Mouse (Mus musculus) CH12.LX (cell line): ENCODE data around the gene Gm20661. TPM values are rescaled to one million over a fixed set of nuclear protein-coding genes. Genes with fewer than 3 reads are reported as not detected.

Source experiments
- DNase-seq: peaks from one replicate; pipeline ENCODE4 v3.0.0-alpha.2; 2013; ENCODE audit errors: extremely low read depth
- H3K27ac ChIP-seq: 2 replicates; pipeline ENCODE4 v1.5.1; 2012; ENCODE audit warnings: low read depth, mild to moderate bottlenecking, control low read depth, moderate library complexity; ENCODE audit not compliant: insufficient read depth
- H3K27me3 ChIP-seq: replicated peaks from 2 replicates; pipeline ENCODE3; 2012; ENCODE audit warnings: inconsistent platforms
- H3K36me3 ChIP-seq, 2 experiments: replicated peaks in 1 of 2; 2 replicates each; pipeline versions ENCODE3 to v1.6.1; 2012; ENCODE audit warnings: inconsistent platforms in 1 of 2, low read length in 1 of 2, mild to moderate bottlenecking in 1 of 2, mixed read lengths in 1 of 2, moderate library complexity in 1 of 2; ENCODE audit not compliant: control insufficient read depth in 1 of 2, insufficient read depth in 1 of 2
- H3K4me1 ChIP-seq, 2 experiments: 2 replicates each; pipeline ENCODE4 v1.6.1; 2012; ENCODE audit warnings: inconsistent platforms in 1 of 2, moderate library complexity in 1 of 2; ENCODE audit not compliant: insufficient read depth in 2 of 2, control insufficient read depth in 1 of 2
- H3K4me2 ChIP-seq: 2 replicates; pipeline ENCODE4 v1.6.1; 2012; ENCODE audit warnings: low read depth, mild to moderate bottlenecking, control low read depth; ENCODE audit not compliant: poor library complexity, insufficient read depth, severe bottlenecking
- H3K4me3 ChIP-seq, 3 experiments: fragments of 150-350 bp in 1 of 3; sonication (generic) in 1 of 3; replicated peaks in 1 of 3; 2 replicates each; pipeline versions ENCODE3 to v1.5.1; 2011 to 2012; ENCODE audit warnings: low read depth in 2 of 3, low read length in 2 of 3, mild to moderate bottlenecking in 2 of 3, moderate library complexity in 2 of 3, control low read depth in 1 of 3, improper control_type of control experiment in 1 of 3, inconsistent platforms in 1 of 3, mixed read lengths in 1 of 3; ENCODE audit not compliant: poor library complexity in 1 of 3
- H3K79me2 ChIP-seq: replicated peaks from 2 replicates; pipeline ENCODE4 v1.6.1; 2012; ENCODE audit warnings: mild to moderate bottlenecking, moderate library complexity; ENCODE audit not compliant: control insufficient read depth, poor library complexity, insufficient read depth, severe bottlenecking; ENCODE audit errors: extremely low read depth
- H3K9ac ChIP-seq: 2 replicates; pipeline ENCODE4 v1.6.1; 2012; ENCODE audit warnings: low read depth, mild to moderate bottlenecking, control low read depth, moderate library complexity; ENCODE audit not compliant: insufficient read depth
- H3K9me3 ChIP-seq: replicated peaks from 2 replicates; pipeline ENCODE3; 2012; ENCODE audit warnings: low read length, inconsistent platforms, mixed read lengths
- CHD2 ChIP-seq: IDR thresholded peaks from 2 replicates; pipeline ENCODE4 v1.6.1; 2011; ENCODE audit warnings: low read length, improper control_type of control experiment
- CTCF ChIP-seq, 2 experiments: IDR thresholded peaks in 1 of 2; conservative IDR thresholded peaks in 1 of 2; 2 replicates each; pipeline ENCODE4 v1.5.1; 2011 to 2012; ENCODE audit warnings: low read depth in 2 of 2, low read length in 2 of 2, improper control_type of control experiment in 1 of 2, inconsistent platforms in 1 of 2, mild to moderate bottlenecking in 1 of 2, moderate library complexity in 1 of 2
- ELF1 ChIP-seq: IDR thresholded peaks from 2 replicates; pipeline ENCODE4 v1.6.1; 2014; ENCODE audit warnings: low read depth, mild to moderate bottlenecking, inconsistent platforms, low read length, improper control_type of control experiment
- EP300 ChIP-seq: IDR thresholded peaks from 2 replicates; pipeline ENCODE4 v1.6.1; 2011; ENCODE audit warnings: low read length, improper control_type of control experiment
- HCFC1 ChIP-seq: IDR thresholded peaks from 2 replicates; pipeline ENCODE4 v1.6.1; 2012; ENCODE audit warnings: low read depth, mild to moderate bottlenecking, inconsistent platforms, low read length, improper control_type of control experiment
- IRF4 ChIP-seq: IDR thresholded peaks from 2 replicates; pipeline ENCODE4 v1.6.1; 2014; ENCODE audit warnings: low read depth, mild to moderate bottlenecking, inconsistent platforms, low read length, improper control_type of control experiment
- JUN ChIP-seq: IDR thresholded peaks from 2 replicates; pipeline ENCODE4 v1.6.1; 2011; ENCODE audit warnings: low read depth, mild to moderate bottlenecking, low read length, improper control_type of control experiment, moderate library complexity; ENCODE audit not compliant: insufficient read depth
- MAZ ChIP-seq: IDR thresholded peaks from 2 replicates; pipeline ENCODE4 v1.6.1; 2012; ENCODE audit warnings: low read depth, mild to moderate bottlenecking, inconsistent platforms, low read length, improper control_type of control experiment, moderate library complexity
- MEF2A ChIP-seq: IDR thresholded peaks from 2 replicates; pipeline ENCODE4 v1.6.1; 2014; ENCODE audit warnings: low read depth, mild to moderate bottlenecking, inconsistent platforms, low read length, improper control_type of control experiment, borderline replicate concordance
- NRF1 ChIP-seq: IDR thresholded peaks from 2 replicates; pipeline ENCODE4 v1.6.1; 2014; ENCODE audit warnings: low read depth, mild to moderate bottlenecking, inconsistent platforms, low read length, improper control_type of control experiment, moderate library complexity
- POLR2AphosphoS2 ChIP-seq: IDR thresholded peaks from 2 replicates; pipeline ENCODE4 v1.6.1; 2011; ENCODE audit warnings: low read depth, low read length, improper control_type of control experiment
- RAD21 ChIP-seq: IDR thresholded peaks from 2 replicates; pipeline ENCODE4 v1.6.1; 2011; ENCODE audit warnings: low read depth, mild to moderate bottlenecking, low read length, improper control_type of control experiment, moderate library complexity
- RCOR1 ChIP-seq: conservative IDR thresholded peaks from 2 replicates; pipeline ENCODE4 v1.6.1; 2012; ENCODE audit warnings: low read depth, mild to moderate bottlenecking, inconsistent platforms, low read length, improper control_type of control experiment
- SMC3 ChIP-seq: IDR thresholded peaks from 2 replicates; pipeline ENCODE4 v1.6.1; 2011; ENCODE audit warnings: low read depth, low read length, improper control_type of control experiment
- USF2 ChIP-seq: conservative IDR thresholded peaks from 2 replicates; pipeline ENCODE4 v1.6.1; 2011; ENCODE audit warnings: low read depth, low read length, improper control_type of control experiment
- ZKSCAN1 ChIP-seq: IDR thresholded peaks from 2 replicates; pipeline ENCODE4 v1.6.1; 2012; ENCODE audit warnings: low read depth, inconsistent platforms, low read length, improper control_type of control experiment, borderline replicate concordance
- ZNF384 ChIP-seq: IDR thresholded peaks from 2 replicates; pipeline ENCODE4 v1.6.1; 2012; ENCODE audit warnings: low read depth, low read length, improper control_type of control experiment, inconsistent platforms
- dilution Hi-C: fragments of 300-500 bp; cut with MboI; formaldehyde crosslinking; loops from 2 replicates; pipeline ENCODE4 v1.14.3; 2020; ENCODE audit warnings: low sequenced_read_pairs; ENCODE audit not compliant: extremely low pct_unique_long_range_greater_than_20kb, extremely low pct_ligation_motif_present
- in situ Hi-C: fragments of 300-500 bp; cut with MboI; formaldehyde crosslinking; loops from 3 replicates; pipeline ENCODE4 v1.14.3; 2019; ENCODE audit warnings: low sequenced_read_pairs, low pct_ligation_motif_present, low pct_unique_long_range_greater_than_20kb, mixed read lengths
- polyA plus RNA-seq: library from polyadenylated mRNA; unstranded; fragments of >175 nt; gene quantifications from 2 replicates; pipeline ENCODE4 v1.2.1, GENCODE M21; 2012; ENCODE audit warnings: low read depth; ENCODE audit not compliant: insufficient read length
- total RNA-seq, 2 experiments: library from RNA; depleted of rRNA; stranded (reverse); fragments of 300-350 nt in 1 of 2; fragments of >200 nt in 1 of 2; gene quantifications; 2 replicates each; pipeline ENCODE4 v1.2.3; 2012 to 2014

Gm20661 gene
- total and polyA plus RNA-seq, 3 experiments: 0.29 TPM; not detected in 2

DNA sequence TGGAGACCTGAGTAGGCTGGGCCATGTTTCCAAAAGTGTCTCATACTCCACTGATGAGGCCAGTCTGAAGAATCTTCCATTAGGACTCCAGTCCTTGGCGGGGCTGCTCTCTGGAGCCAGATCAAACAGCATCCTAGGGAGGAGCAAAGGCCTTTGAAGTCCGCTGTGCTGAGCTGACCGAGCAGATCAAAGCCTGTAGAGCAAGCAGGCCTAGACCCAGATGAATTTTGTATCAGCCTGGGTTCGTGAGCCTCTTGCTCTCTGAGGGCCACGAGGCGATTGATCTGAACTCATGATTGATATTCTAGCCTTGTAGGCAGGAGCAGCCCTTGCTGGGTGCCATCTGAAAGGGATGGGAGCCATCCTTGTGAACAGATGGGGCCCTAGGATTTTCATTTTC is 23.0 kb upstream of the Gm20661 start:
- dilution Hi-C loops (no loop called here), in situ Hi-C loops (loop anchor here (5.0 kb wide), 1 partner anchor 37 kb away; the partner anchor contains the start of gene Gm20662)
- H3K9me3 ChIP-seq: no peaks in the 10 kb centered on the region
- H3K36me3 ChIP-seq: peaks cover 61 to 96% of the 10 kb centered on the region in 2 experiments
- no peak for DNase-seq
- no peak overlapping the region for H3K4me2 ChIP-seq
- H3K9ac ChIP-seq: no peak overlapping the region
- no peak overlapping the region for H3K27ac ChIP-seq
- no peak overlapping the region for H3K4me3 ChIP-seq
- no peak for TF ChIP-seq NRF1
- TF ChIP-seq IRF4: no peak
- TF ChIP-seq MEF2A: no peak
- no peak for TF ChIP-seq JUN
- H3K27me3 ChIP-seq: no peaks in the 10 kb centered on the region
- no peaks in the 10 kb centered on the region for H3K79me2 ChIP-seq
- H3K4me1 ChIP-seq: peaks cover 3 to 25% of the 10 kb centered on the region in 2 experiments

DNA sequence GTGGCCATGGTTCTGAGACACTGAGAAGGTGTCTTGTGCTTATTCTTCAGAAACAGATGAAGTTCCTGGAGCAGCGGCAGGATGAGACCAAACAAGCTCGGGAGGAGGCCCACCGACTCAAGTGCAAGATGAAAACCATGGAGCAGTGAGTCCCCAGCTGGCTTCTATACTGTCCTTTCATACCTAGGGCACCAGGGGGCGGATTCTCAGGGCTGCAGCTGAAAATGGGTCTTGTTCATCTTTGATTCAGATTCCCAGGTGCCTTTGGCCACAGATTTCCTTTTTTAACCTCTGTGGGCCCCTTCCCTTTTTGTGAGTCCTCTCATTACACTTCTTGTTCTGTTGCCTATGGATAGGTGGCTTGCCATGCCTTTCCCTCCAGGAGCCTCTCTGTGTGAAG is 21.9 kb upstream of the Gm20661 start:
- in situ Hi-C loops (loop anchor here (5.0 kb wide), 1 partner anchor 36 kb away; the partner anchor contains the start of gene Gm20662), dilution Hi-C loops (no loop called here)
- H3K9ac ChIP-seq: no peak overlapping the region
- TF ChIP-seq USF2: no peak
- peak; percentile 39 for TF ChIP-seq SMC3
- TF ChIP-seq CTCF (conservative IDR thresholded peaks at IDR 0.05 in 1 of 2, IDR thresholded peaks at IDR 0.05 in 1 of 2; ENCODE audit: low read depth in 2 of 2, low read length in 2 of 2): peak in 1 of 2 experiments; percentile 46; a peak in 2 of 4 replicates
- no peak for TF ChIP-seq POLR2AphosphoS2
- TF ChIP-seq EP300: no peak
- no peak for TF ChIP-seq ZKSCAN1
- no peak for TF ChIP-seq HCFC1
- TF ChIP-seq ZNF384: no peak
- TF ChIP-seq ELF1: no peak
- H3K27me3 ChIP-seq: no peaks in the 10 kb centered on the region
- peaks cover 3 to 25% of the 10 kb centered on the region in 2 experiments for H3K4me1 ChIP-seq
- H3K9me3 ChIP-seq: no peaks in the 10 kb centered on the region
- DNase-seq: no peak
- H3K4me2 ChIP-seq: no peak overlapping the region
- H3K27ac ChIP-seq: no peak overlapping the region
- no peak overlapping the region for H3K4me3 ChIP-seq
- peaks cover 62 to 97% of the 10 kb centered on the region in 2 experiments for H3K36me3 ChIP-seq
- no peaks in the 10 kb centered on the region for H3K79me2 ChIP-seq

DNA sequence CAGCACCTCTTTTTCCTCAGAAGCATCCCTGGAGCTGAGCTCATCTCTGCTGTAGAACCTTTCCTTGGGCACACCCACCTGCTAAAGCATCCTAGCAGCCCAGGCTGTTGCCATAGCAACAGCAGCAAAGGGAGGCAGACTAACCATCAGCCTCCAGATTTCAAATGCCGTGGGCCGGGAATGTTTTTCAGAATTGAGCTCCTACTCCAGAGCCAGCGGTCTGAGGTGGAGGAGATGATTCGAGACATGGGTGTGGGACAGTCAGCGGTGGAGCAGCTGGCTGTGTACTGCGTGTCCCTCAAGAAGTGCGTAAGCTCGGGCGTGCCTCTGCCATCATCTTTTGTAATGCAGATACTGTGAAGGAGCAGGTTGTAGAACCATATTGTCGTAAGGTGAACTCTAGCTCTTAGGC is 21.5 kb upstream of the Gm20661 start:
- no peak overlapping the region for H3K27ac ChIP-seq
- no peak for DNase-seq

More for the DNA sequence above, 21.5 kb upstream of the Gm20661 start:
- TF ChIP-seq IRF4 (no peak), HCFC1 (no peak), CHD2 (no peak), MAZ (no peak), RCOR1 (no peak), ZKSCAN1 (no peak), JUN (no peak), ELF1 (no peak), MEF2A (no peak), RAD21 (no peak)
- TF ChIP-seq, all 38 proteins: peak for 0
- H3K79me2 ChIP-seq: no peaks in the 10 kb centered on the region
- dilution Hi-C loops: no loop called here
- H3K4me1 ChIP-seq: peaks cover 3 to 25% of the 10 kb centered on the region in 2 experiments
- H3K27me3 ChIP-seq: no peaks in the 10 kb centered on the region
- H3K9ac ChIP-seq: no peak overlapping the region
- H3K4me2 ChIP-seq: no peak overlapping the region
- no peak overlapping the region for H3K4me3 ChIP-seq
- in situ Hi-C loops: loop anchor here (5.0 kb wide), 1 partner anchor 36 kb away; the partner anchor contains the start of gene Gm20662
- no peaks in the 10 kb centered on the region for H3K9me3 ChIP-seq
- H3K36me3 ChIP-seq: peaks cover 64 to 97% of the 10 kb centered on the region in 2 experiments
